In the genomic region with DNA sequence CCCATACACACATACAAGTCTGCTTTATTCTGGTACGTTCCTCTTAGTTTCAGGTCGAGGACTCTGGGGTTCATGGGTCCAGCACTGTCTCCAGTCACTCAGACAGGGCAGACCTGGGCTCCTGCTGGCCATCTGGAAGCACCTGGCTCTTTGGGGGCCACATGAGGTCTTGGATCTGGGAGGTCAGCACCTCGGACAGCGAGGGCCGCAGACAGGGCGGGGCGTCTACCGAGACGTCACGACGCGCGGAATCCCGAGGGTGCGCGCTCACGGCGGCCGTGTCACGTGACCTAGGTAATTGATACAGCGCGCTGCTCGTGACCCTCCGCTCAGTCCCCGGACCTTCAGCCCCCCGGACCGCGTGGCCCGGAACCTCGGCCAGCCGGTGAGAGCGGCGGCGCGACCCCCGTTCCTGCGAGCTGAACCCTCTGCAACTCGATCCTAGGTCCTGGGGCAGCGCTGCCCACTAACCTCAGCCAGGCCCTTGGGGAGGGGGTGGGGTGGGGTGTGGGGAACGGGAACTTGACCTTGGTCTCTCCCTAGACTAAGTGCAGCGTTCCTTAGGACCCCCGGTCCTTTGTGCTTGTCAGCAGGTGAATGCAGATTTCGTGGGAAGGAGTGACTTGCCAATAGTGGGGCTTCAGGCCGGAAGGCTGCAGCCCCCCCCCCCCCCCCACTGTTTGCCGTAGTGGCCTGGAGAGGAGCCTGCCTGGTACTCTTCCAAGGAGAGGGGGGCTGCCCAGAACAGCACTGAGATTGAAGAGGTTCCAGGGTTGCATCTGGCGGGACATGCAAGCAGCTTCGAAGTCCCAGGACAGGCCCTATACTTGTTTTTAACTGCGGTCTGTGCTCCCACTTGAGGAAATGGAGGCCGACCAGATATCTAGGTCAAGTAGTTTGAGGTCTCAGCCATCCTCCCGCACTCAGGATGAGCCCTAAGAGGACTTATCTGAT, we compare ENCODE assay signal across 8 mouse cellular contexts. TPM values are rescaled to one million over a fixed set of nuclear protein-coding genes. Genes with fewer than 3 reads are reported as not detected.
DNase-seq lines count a peak whose midpoint lies in the region; ATAC-seq and TF ChIP-seq lines count a peak whose summit lies in the region.

A gene (plus strand): TSS at position 288 of the 954 bp plus-strand sequence.

- in situ Hi-C loops in CH12.LX (cut with MboI; ENCODE audit: low pct_ligation_motif_present, low pct_unique_long_range_greater_than_20kb, low sequenced_read_pairs) = loop anchor here (5.0 kb wide), 1 partner anchor 150 kb away; no protein-coding TSS in a partner anchor

- H3K4me3 ChIP-seq in CH12.LX (replicated peaks in 1 of 3; ENCODE audit: low read depth in 2 of 3, low read length in 2 of 3, poor library complexity in 1 of 3) = peak within 1 kb of the TSS; percentile 54 to 71 (median 64)
- peak within 1 kb of the TSS; percentile 63 for H3K4me3 ChIP-seq in erythroblast, embryonic 14.5 days (replicated peaks)
- peak within 1 kb of the TSS; percentile 71 for H3K4me3 ChIP-seq in heart, embryonic 11.5 days (ENCODE audit: low read depth, low read length)
- H3K4me3 ChIP-seq in kidney, embryonic 15.5 days (replicated peaks) = peak within 1 kb of the TSS; percentile 70
- H3K4me3 ChIP-seq in limb, embryonic 15.5 days = peak within 1 kb of the TSS; percentile 56
- peak within 1 kb of the TSS; percentile 61 for H3K4me3 ChIP-seq in midbrain, postnatal 0 days (ENCODE audit: low read depth, low read length)
- H3K4me3 ChIP-seq in stomach, embryonic 15.5 days (replicated peaks) = peak within 1 kb of the TSS; percentile 61

- peaks cover 0 to 9% of the 10 kb centered on the region in 2 experiments for H3K36me3 ChIP-seq in CH12.LX (replicated peaks in 1 of 2; ENCODE audit: control insufficient read depth in 1 of 2, insufficient read depth in 1 of 2, low read length in 1 of 2)
- no peaks in the 10 kb centered on the region for H3K36me3 ChIP-seq in erythroblast, embryonic 14.5 days (ENCODE audit: control insufficient read depth)
- H3K36me3 ChIP-seq in heart, embryonic 11.5 days (ENCODE audit: control insufficient read depth, insufficient read depth, low read length) = no peaks in the 10 kb centered on the region
- no peaks in the 10 kb centered on the region for H3K36me3 ChIP-seq in kidney, embryonic 15.5 days
- no peaks in the 10 kb centered on the region for H3K36me3 ChIP-seq in limb, embryonic 15.5 days
- no peaks in the 10 kb centered on the region for H3K36me3 ChIP-seq in midbrain, postnatal 0 days (ENCODE audit: insufficient read depth, low read length)
- no peaks in the 10 kb centered on the region for H3K36me3 ChIP-seq in stomach, embryonic 15.5 days

- TF ChIP-seq EP300 in CH12.LX (IDR thresholded peaks at IDR 0.05; ENCODE audit: low read length) = no peak

- no peak for TF ChIP-seq CTCF in CH12.LX (conservative IDR thresholded peaks at IDR 0.05 in 1 of 2, IDR thresholded peaks at IDR 0.05 in 1 of 2; ENCODE audit: low read depth in 2 of 2, low read length in 2 of 2)
- TF ChIP-seq CTCF in midbrain, postnatal 0 days (IDR thresholded peaks at IDR 0.05) = no peak

- no peaks in the 10 kb centered on the region for H3K9me3 ChIP-seq in CH12.LX (replicated peaks; ENCODE audit: low read length)
- no peaks in the 10 kb centered on the region for H3K9me3 ChIP-seq in erythroblast, embryonic 14.5 days (ENCODE audit: control insufficient read depth, low read length)
- no peaks in the 10 kb centered on the region for H3K9me3 ChIP-seq in heart, embryonic 11.5 days (replicated peaks; ENCODE audit: control insufficient read depth, low read length)
- no peaks in the 10 kb centered on the region for H3K9me3 ChIP-seq in kidney, embryonic 15.5 days (replicated peaks)
- no peaks in the 10 kb centered on the region for H3K9me3 ChIP-seq in limb, embryonic 15.5 days
- no peaks in the 10 kb centered on the region for H3K9me3 ChIP-seq in midbrain, postnatal 0 days (ENCODE audit: low read length)
- H3K9me3 ChIP-seq in stomach, embryonic 15.5 days = no peaks in the 10 kb centered on the region

- TF ChIP-seq POLR2A in CH12.LX (IDR thresholded peaks at IDR 0.05; ENCODE audit: low read depth, low read length) = peak; percentile 52; the same call in 1 of the 2 replicates

- peak; percentile 67 for DNase-seq in CH12.LX (ENCODE audit: extremely low read depth)
- peak; percentile 34 for DNase-seq in brain, embryonic 18.5 days (ENCODE audit: low read depth, low spot score)
- DNase-seq in midbrain, postnatal 0 days (ENCODE audit: low spot score) = peak; percentile 68

- peak; percentile 65 for ATAC-seq in heart, embryonic 11.5 days (replicated peaks; ENCODE audit: insufficient number of reproducible peaks, low FRiP score, low TSS enrichment)
- peak; percentile 86 for ATAC-seq in kidney, embryonic 15.5 days (replicated peaks; ENCODE audit: low FRiP score)
- peak; percentile 60; the same call in 1 of the 2 replicates for ATAC-seq in limb, embryonic 15.5 days (ENCODE audit: insufficient number of reproducible peaks, low FRiP score, low TSS enrichment, low read depth)
- ATAC-seq in midbrain, postnatal 0 days (ENCODE audit: low FRiP score) = peak; percentile 76
- peak; percentile 80 for ATAC-seq in stomach, embryonic 15.5 days (ENCODE audit: insufficient read depth, low FRiP score, low read depth)

- H3K79me2 ChIP-seq in CH12.LX (replicated peaks; ENCODE audit: control insufficient read depth, extremely low read depth, insufficient read depth, poor library complexity, severe bottlenecking) = no peaks in the 10 kb centered on the region

- peak within 1 kb of the TSS; percentile 80 for H3K4me2 ChIP-seq in CH12.LX (ENCODE audit: insufficient read depth, low read depth, poor library complexity, severe bottlenecking)
- H3K4me2 ChIP-seq in heart, embryonic 11.5 days = peak within 1 kb of the TSS; percentile 86
- H3K4me2 ChIP-seq in kidney, embryonic 15.5 days = peak within 1 kb of the TSS; percentile 90
- H3K4me2 ChIP-seq in limb, embryonic 15.5 days = peak within 1 kb of the TSS; percentile 82
- H3K4me2 ChIP-seq in midbrain, postnatal 0 days (ENCODE audit: low read depth, low read length, poor library complexity, severe bottlenecking) = peak within 1 kb of the TSS; percentile 92
- peak within 1 kb of the TSS; percentile 84 for H3K4me2 ChIP-seq in stomach, embryonic 15.5 days

- WGBS in heart, embryonic 11.5 days (ENCODE audit: insufficient replicate concordance) = 2% methylated on average over 50 of the region's 50 CpGs
- 3% methylated on average over 49 of the region's 50 CpGs for WGBS in kidney, embryonic 15.5 days
- WGBS in limb, embryonic 15.5 days = 3% methylated on average over 50 of the region's 50 CpGs
- WGBS in midbrain, postnatal 0 days = 3% methylated on average over 47 of the region's 50 CpGs
- 3% methylated on average over 50 of the region's 50 CpGs for WGBS in stomach, embryonic 15.5 days

- dilution Hi-C loops in CH12.LX (cut with MboI; ENCODE audit: extremely low pct_ligation_motif_present, extremely low pct_unique_long_range_greater_than_20kb, low sequenced_read_pairs) = no loop called here

- no peak for TF ChIP-seq RAD21 in CH12.LX (IDR thresholded peaks at IDR 0.05; ENCODE audit: low read depth, low read length)

- no peak within 1 kb of the TSS for H3K27ac ChIP-seq in CH12.LX (ENCODE audit: insufficient read depth, low read depth)
- H3K27ac ChIP-seq in heart, embryonic 11.5 days (ENCODE audit: low read depth, low read length) = no peak within 1 kb of the TSS
- H3K27ac ChIP-seq in kidney, embryonic 15.5 days = no peak within 1 kb of the TSS
- H3K27ac ChIP-seq in limb, embryonic 15.5 days = no peak within 1 kb of the TSS
- peak within 1 kb of the TSS; percentile 26; the same call in 1 of the 2 replicates for H3K27ac ChIP-seq in midbrain, postnatal 0 days (ENCODE audit: low read depth, low read length)
- no peak within 1 kb of the TSS for H3K27ac ChIP-seq in stomach, embryonic 15.5 days

- H3K9ac ChIP-seq in CH12.LX (ENCODE audit: insufficient read depth, low read depth) = peak within 1 kb of the TSS; percentile 77
- H3K9ac ChIP-seq in heart, embryonic 11.5 days (ENCODE audit: low read depth, low read length) = peak within 1 kb of the TSS; percentile 76
- H3K9ac ChIP-seq in kidney, embryonic 15.5 days = peak within 1 kb of the TSS; percentile 64
- H3K9ac ChIP-seq in limb, embryonic 15.5 days = peak within 1 kb of the TSS; percentile 33
- H3K9ac ChIP-seq in midbrain, postnatal 0 days (replicated peaks; ENCODE audit: low read length, poor library complexity, severe bottlenecking) = peak within 1 kb of the TSS; percentile 79
- peak within 1 kb of the TSS; percentile 11; the same call in 1 of the 2 replicates for H3K9ac ChIP-seq in stomach, embryonic 15.5 days

- peaks cover 14% of the 10 kb centered on the region for H3K27me3 ChIP-seq in CH12.LX (replicated peaks)
- H3K27me3 ChIP-seq in erythroblast, embryonic 14.5 days (ENCODE audit: control insufficient read depth) = no peaks in the 10 kb centered on the region
- no peaks in the 10 kb centered on the region for H3K27me3 ChIP-seq in heart, embryonic 11.5 days (ENCODE audit: control insufficient read depth, insufficient read depth, low read length)
- no peaks in the 10 kb centered on the region for H3K27me3 ChIP-seq in kidney, embryonic 15.5 days
- H3K27me3 ChIP-seq in limb, embryonic 15.5 days = no peaks in the 10 kb centered on the region
- no peaks in the 10 kb centered on the region for H3K27me3 ChIP-seq in midbrain, postnatal 0 days (ENCODE audit: insufficient read depth, low read length)
- no peaks in the 10 kb centered on the region for H3K27me3 ChIP-seq in stomach, embryonic 15.5 days (replicated peaks)

- H3K4me1 ChIP-seq in CH12.LX (ENCODE audit: control insufficient read depth in 1 of 2, insufficient read depth in 2 of 2) = peaks cover 2 to 12% of the 10 kb centered on the region in 2 experiments; a peak in 3 of 4 replicates
- peaks cover 8% of the 10 kb centered on the region for H3K4me1 ChIP-seq in erythroblast, embryonic 14.5 days (ENCODE audit: control insufficient read depth)
- 0 out of 2 replicates have a peak, but pooled peaks cover 2% of the 10 kb centered on the region for H3K4me1 ChIP-seq in heart, embryonic 11.5 days (ENCODE audit: control insufficient read depth, insufficient read depth, low read length)
- H3K4me1 ChIP-seq in kidney, embryonic 15.5 days = peaks cover 8% of the 10 kb centered on the region; the same call in 1 of the 2 replicates
- H3K4me1 ChIP-seq in limb, embryonic 15.5 days = peaks cover 9% of the 10 kb centered on the region
- peaks cover 6% of the 10 kb centered on the region; the same call in 1 of the 2 replicates for H3K4me1 ChIP-seq in midbrain, postnatal 0 days (ENCODE audit: insufficient read depth, low read length)
- H3K4me1 ChIP-seq in stomach, embryonic 15.5 days = peaks cover 5% of the 10 kb centered on the region; the same call in 1 of the 2 replicates

RNA-seq across cellular contexts. Expression of the gene that starts here (rescaled TPM):
- total RNA-seq in CH12.LX (2012; rRNA removed) (8.2 and 11.1 TPM in 2 replicates), CH12.LX (2014; rRNA removed) (1.4 and 1.6 TPM in 2 replicates)
- 6.0 and 6.5 TPM in 2 replicates for polyA plus RNA-seq in CH12.LX (2012; ENCODE audit: insufficient read length, low read depth)
- not detected in 2 replicates for polyA plus RNA-seq in erythroblast, embryonic 14.5 days (2012)
- 15.2 and 20.7 TPM in 2 replicates for polyA plus RNA-seq in heart, embryonic 11.5 days (2014; fragmentation: Nextera tagmentation; extraction: Ambion mirVana)
- 10.3 and 10.5 TPM in 2 replicates for polyA plus RNA-seq in kidney, embryonic 15.5 days (2015; fragmentation: Nextera tagmentation; extraction: Ambion mirVana)
- polyA plus RNA-seq in limb, embryonic 15.5 days (2015; fragmentation: Nextera tagmentation; extraction: Ambion mirVana) = 9.2 and 9.8 TPM in 2 replicates
- total RNA-seq in midbrain, postnatal 0 days (2014; rRNA removed) = 36.4 and 38.6 TPM in 2 replicates
- polyA plus RNA-seq in midbrain, postnatal 0 days (2015; fragmentation: Nextera tagmentation; extraction: Ambion mirVana) = 25.5 and 25.8 TPM in 2 replicates
- 11.9 and 12.3 TPM in 2 replicates for polyA plus RNA-seq in stomach, embryonic 15.5 days (2015; fragmentation: Nextera tagmentation; extraction: Ambion mirVana)

Comparison
In these comparisons a context has a peak if more than half of its experiments do, and no peak if none do; other contexts are left out.
1. H3K9ac ChIP-seq: peak in every context shown above with its lines; median percentile 79 in midbrain, postnatal 0 days; 77 in CH12.LX; 76 in heart, embryonic 11.5 days; 64 in kidney, embryonic 15.5 days; 33 in limb, embryonic 15.5 days; 11 in stomach, embryonic 15.5 days.